Mouse (Mus musculus) spleen, adult 2 months (tissue): ENCODE data around the gene Krtcap2. TPM values are rescaled to one million over a fixed set of nuclear protein-coding genes. Genes with fewer than 3 reads are reported as not detected.
A peak's percentile ranks its signal among the peaks of the same experiment; 100 is the strongest.

Source experiments
- DNase-seq, 2 experiments: peaks; one replicate each; pipeline versions ENCODE4 v3.0.0 to v3.0.0-alpha.2; 2012 to 2021; ENCODE audit warnings: low spot score in 2 of 2, low read depth in 1 of 2
- H3K27ac ChIP-seq: fragments of 200-500 bp; 2 replicates; pipeline ENCODE4 v1.5.1; 2012; ENCODE audit warnings: low read length, inconsistent platforms; ENCODE audit not compliant: insufficient read depth
- H3K27me3 ChIP-seq: fragments of 200-500 bp; 2 replicates; pipeline ENCODE4 v1.6.1; 2012; ENCODE audit warnings: mild to moderate bottlenecking, moderate library complexity, low read length, inconsistent platforms; ENCODE audit not compliant: control insufficient read depth, insufficient read depth
- H3K36me3 ChIP-seq: fragments of 200-500 bp; 2 replicates; pipeline ENCODE4 v1.6.1; 2012; ENCODE audit warnings: mild to moderate bottlenecking, low read length, inconsistent platforms; ENCODE audit not compliant: control insufficient read depth, insufficient read depth
- H3K4me1 ChIP-seq: fragments of 200-500 bp; 2 replicates; pipeline ENCODE4 v1.6.1; 2011; ENCODE audit warnings: inconsistent platforms; ENCODE audit not compliant: control insufficient read depth, insufficient read depth, insufficient read length
- H3K4me3 ChIP-seq: fragments of 200-500 bp; 2 replicates; pipeline ENCODE4 v1.5.1; 2011; ENCODE audit warnings: mild to moderate bottlenecking, inconsistent platforms; ENCODE audit not compliant: insufficient read depth, insufficient read length; ENCODE audit errors: extremely low read depth
- CTCF ChIP-seq: fragments of 200-500 bp; IDR thresholded peaks from 2 replicates; pipeline ENCODE4 v1.5.1; 2011; ENCODE audit warnings: mild to moderate bottlenecking, inconsistent platforms; ENCODE audit not compliant: insufficient read depth, insufficient read length, insufficient replicate concordance; ENCODE audit errors: extremely low read depth
- POLR2A ChIP-seq: fragments of 200-500 bp; IDR thresholded peaks from 2 replicates; pipeline ENCODE4 v1.6.1; 2011; ENCODE audit warnings: low read depth, low read length, inconsistent platforms
- WGBS: fragments of 180-500 bp; shearing (Covaris S2); methylation state at CpG from one replicate; pipeline ENCODE4 v1.1.7; 2018; 5-methylcytosine and 5-hydroxymethylcytosine counted together
- polyA plus RNA-seq: library from polyadenylated mRNA; depleted of rRNA; stranded (reverse); fragments of >200 nt; gene quantifications from 2 replicates; pipeline ENCODE4 v1.2.3, GENCODE M21; 2012; rRNA removed

Krtcap2 gene
- 93.5 and 129 TPM in 2 replicates for polyA plus RNA-seq

DNA sequence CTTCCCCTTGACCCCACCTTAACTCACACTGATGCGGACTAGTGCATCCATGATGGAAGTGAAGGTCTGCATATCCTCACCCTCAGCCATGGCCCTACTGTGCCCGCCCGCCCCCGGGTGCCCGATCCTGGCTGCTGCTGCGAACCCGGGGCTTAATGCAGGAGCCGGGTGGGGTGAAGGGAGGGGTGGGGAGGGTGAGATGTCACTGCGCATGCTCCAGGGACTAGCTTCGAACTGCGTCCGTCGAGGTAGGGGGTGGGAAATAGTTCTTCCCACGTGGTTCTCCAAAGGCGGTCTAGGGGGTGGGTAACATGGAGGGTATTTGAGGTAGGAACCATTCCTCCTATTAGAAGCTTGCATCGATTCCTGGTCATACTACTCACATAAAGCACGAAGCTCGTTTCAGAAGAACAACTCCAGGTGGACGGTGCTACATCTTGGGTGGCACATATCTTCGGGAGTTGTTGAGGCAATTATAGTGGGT is at the start of gene Krtcap2:
TSS of gene Krtcap2 (plus strand) at position 279 of the 484 bp plus-strand sequence.
- no peak for TF ChIP-seq CTCF
- no peak for TF ChIP-seq POLR2A
- Histone ChIP-seq H3K4me1 (peaks cover 27% of the 10 kb centered on the region), H3K27me3 (no peaks in the 10 kb centered on the region), H3K4me3 (peak within 1 kb of the TSS; percentile 90), H3K36me3 (no peaks in the 10 kb centered on the region), H3K27ac (peak within 1 kb of the TSS; percentile 51)
- WGBS, result 6% methylated on average over 20 of the region's 20 CpGs
- DNase-seq, result no peak

DNA sequence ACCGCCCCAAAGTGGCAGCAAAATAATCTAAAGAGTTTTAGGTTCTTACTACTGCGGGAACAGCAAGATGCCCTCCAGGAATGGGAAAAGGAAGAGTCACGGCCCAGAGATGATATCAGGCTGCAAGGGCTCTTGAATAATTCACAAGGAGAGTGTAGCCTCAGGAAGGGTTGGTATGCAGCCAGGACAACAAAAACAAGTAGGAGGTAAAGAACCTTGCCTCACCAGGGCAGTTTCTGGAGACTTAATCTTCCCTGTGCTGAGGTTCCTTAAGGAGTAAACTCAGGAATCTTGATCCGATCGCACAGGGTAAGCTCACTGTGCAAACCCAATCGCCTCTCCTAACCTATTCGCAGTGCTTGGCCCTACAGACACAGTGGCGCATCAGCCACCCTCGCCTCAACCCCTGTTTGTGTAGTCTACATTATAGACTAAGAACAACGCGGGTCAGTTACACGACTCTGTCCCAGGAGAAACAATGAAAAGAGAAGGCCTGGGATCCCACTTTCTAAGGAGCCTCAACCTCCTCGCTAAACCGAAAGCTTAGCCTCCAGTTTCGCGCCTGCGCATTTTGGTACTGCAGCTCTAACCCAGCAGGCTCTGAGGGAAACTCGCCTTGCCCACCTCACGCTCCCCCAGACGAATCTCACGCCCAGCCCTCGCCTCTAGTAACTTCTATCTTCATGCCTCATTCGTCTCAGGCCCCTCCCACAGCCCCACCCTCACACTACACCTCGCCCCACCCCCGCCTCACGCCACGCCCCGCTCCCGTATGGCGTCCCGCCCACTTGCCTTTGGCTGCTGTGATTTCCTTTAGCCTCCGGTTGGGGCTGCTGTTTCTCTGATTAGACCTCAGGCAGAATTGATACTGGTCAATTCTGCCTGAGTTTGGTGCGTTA is 49.5 kb upstream of the Krtcap2 start:
- DNase-seq, result peak; percentile 90 to 91
- WGBS, result 8% methylated on average over 33 of the region's 33 CpGs
- Histone ChIP-seq H3K27ac (peak overlapping the region; percentile 79), H3K27me3 (no peaks in the 10 kb centered on the region), H3K36me3 (no peaks in the 10 kb centered on the region), H3K4me3 (peak overlapping the region; percentile 59; the same call in 1 of the 2 replicates), H3K4me1 (no peaks in the 10 kb centered on the region)
- TF ChIP-seq POLR2A (peak; percentile 79), CTCF (peak; percentile 19; the same call in 1 of the 2 replicates)

DNA sequence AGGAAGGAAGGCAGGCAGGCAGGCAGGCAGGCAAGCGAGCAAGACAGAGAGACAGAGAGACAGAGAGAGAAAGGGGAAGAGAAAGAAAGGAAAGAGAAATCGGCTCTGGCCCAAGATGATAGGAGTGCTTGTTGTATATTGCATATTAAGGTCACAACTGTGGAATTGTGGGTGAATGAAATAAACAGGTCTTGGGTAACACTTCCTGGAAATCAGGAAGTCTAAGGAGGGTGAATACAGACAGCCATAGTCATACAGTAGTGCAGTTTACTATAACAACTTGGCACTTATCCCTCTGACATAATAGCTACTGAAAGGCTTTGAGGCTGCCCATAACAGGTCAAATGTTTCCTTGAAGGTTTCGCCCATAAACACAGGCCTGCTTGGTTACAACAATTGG is 45.9 kb upstream of the Krtcap2 start:
- Histone ChIP-seq H3K4me3 (no peak overlapping the region), H3K27me3 (no peaks in the 10 kb centered on the region), H3K27ac (no peak overlapping the region), H3K36me3 (peaks cover 9% of the 10 kb centered on the region; the same call in 1 of the 2 replicates), H3K4me1 (peaks cover 4% of the 10 kb centered on the region; the same call in 1 of the 2 replicates)
- no peak for DNase-seq
- 58% methylated on average over 3 of the region's 3 CpGs for WGBS
- TF ChIP-seq POLR2A (no peak), CTCF (no peak)

DNA sequence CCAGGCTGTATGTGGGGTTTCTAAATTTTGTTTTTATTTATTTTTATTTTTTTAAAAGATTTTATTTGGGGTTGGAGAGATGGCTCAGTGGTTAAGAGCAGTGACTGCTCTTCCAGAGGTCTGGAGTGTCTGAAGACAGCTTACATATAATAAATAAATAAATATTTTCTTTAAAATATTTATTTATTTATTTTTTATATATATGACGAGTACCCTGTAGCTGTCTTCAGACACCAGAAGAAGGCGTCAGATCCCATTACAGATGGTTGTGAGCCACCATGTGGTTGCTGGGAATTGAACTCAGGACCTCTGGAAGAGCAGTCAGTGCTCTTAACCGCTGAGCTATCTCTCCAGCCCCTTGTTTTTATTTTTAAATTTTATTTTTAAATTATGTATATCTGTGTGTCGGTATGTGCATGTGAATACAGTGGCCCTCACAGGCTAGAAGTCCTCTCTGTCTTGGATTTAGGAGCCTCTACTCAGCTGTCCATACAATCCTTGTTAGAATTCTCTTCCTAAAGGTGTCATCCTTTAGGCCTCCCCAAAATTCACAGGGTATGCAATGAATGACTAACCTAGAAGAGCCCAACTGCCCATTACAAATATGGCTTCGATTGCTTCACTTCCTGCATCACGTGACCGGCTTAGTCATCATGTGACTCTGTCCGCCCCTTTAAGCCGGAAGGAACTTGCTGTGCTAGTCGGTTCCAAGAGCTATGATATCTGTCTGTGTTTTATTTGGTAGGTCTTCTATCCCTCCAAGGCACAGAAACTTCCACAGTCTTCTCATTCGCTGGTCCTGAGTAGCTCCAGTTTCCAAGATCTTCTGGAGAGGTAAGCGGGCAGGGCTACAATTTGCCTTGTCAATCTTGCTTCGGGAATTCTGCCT is 43.3 kb upstream of the Krtcap2 start, which contains the start of gene Gba:
TSS of gene Gba (plus strand) at position 676 of the 889 bp plus-strand sequence.
- H3K27ac ChIP-seq, result no peak within 1 kb of the TSS
- H3K4me1 ChIP-seq, result peaks cover 4% of the 10 kb centered on the region; the same call in 1 of the 2 replicates
- WGBS, result 23% methylated on average over 13 of the region's 13 CpGs
- peak within 1 kb of the TSS; percentile 72 for H3K4me3 ChIP-seq
- H3K36me3 ChIP-seq, result peaks cover 21% of the 10 kb centered on the region
- no peaks in the 10 kb centered on the region for H3K27me3 ChIP-seq
- TF ChIP-seq CTCF (no peak), POLR2A (no peak)
- peak; percentile 79 to 82 for DNase-seq

DNA sequence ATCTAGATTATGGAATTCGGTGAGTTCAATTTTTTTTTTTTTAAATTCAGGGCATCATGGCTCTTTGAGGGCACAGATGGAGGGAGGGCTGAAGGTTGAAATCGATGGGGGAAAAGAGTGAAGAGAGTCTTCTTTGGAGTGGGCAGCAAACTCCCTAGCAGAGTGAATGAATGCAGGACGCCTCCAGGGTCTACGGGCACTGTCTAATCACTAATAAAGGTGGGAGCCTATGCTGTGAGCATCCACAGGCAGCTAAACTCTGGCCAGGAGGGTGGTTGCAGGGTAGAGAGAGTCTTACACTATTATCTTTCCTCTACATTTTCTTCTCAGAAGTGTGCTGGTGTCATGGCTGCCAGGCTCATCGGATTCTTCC is 42.6 kb upstream of the Krtcap2 start:
- Histone ChIP-seq H3K27me3 (no peaks in the 10 kb centered on the region), H3K36me3 (peaks cover 26% of the 10 kb centered on the region), H3K27ac (no peak overlapping the region), H3K4me3 (peak overlapping the region; percentile 72), H3K4me1 (peaks cover 4% of the 10 kb centered on the region; the same call in 1 of the 2 replicates)
- TF ChIP-seq POLR2A, result no peak
- no peak for TF ChIP-seq CTCF
- WGBS, result 26% methylated on average over 5 of the region's 5 CpGs
- DNase-seq, result no peak

DNA sequence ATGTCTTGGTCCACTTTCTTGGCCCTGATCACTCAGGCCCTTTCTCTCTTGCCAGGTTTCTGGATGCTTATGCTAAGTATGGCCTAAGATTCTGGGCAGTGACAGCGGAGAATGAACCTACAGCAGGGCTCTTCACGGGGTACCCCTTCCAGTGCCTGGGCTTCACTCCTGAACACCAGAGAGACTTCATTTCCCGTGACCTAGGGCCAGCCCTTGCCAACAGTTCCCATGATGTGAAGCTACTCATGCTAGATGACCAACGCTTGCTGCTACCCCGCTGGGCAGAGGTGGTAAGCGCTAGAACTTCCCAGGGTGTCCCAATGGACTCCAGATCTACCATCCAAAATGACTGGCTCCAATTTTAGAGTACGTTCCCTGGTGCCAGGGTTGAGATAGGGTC is 39.7 kb upstream of the Krtcap2 start:
- H3K27ac ChIP-seq, result no peak overlapping the region
- H3K36me3 ChIP-seq, result peaks cover 39% of the 10 kb centered on the region
- no peak overlapping the region for H3K4me3 ChIP-seq
- TF ChIP-seq CTCF (no peak), POLR2A (no peak)
- no peaks in the 10 kb centered on the region for H3K27me3 ChIP-seq
- no peak for DNase-seq
- WGBS, result 91% methylated on average over 7 of the region's 7 CpGs
- H3K4me1 ChIP-seq, result peaks cover 4% of the 10 kb centered on the region; the same call in 1 of the 2 replicates
